Mouse (Mus musculus) thymus, adult 2 months (tissue): ENCODE results near the gene P4htm. TPM values are rescaled to one million over a fixed set of nuclear protein-coding genes. Genes with fewer than 3 reads are reported as not detected.

ENCODE experiments used
- DNase-seq: peaks from one replicate; pipeline ENCODE4 v3.0.0; 2021
- H3K27ac ChIP-seq: fragments of 200-500 bp; 2 replicates; pipeline ENCODE4 v1.5.1; 2012; ENCODE audit warnings: low read length, control low read depth; ENCODE audit not compliant: control insufficient read depth, insufficient read depth
- H3K27me3 ChIP-seq: fragments of 200-500 bp; 2 replicates; pipeline ENCODE4 v1.6.1; 2012; ENCODE audit warnings: mild to moderate bottlenecking, low read length, moderate library complexity, mixed read lengths; ENCODE audit not compliant: control insufficient read depth, insufficient read depth
- H3K36me3 ChIP-seq: fragments of 200-500 bp; 2 replicates; pipeline ENCODE4 v1.6.1; 2012; ENCODE audit warnings: mild to moderate bottlenecking, low read length, moderate library complexity; ENCODE audit not compliant: control insufficient read depth, insufficient read depth
- H3K4me1 ChIP-seq: fragments of 200-500 bp; replicated peaks from 2 replicates; pipeline ENCODE4 v1.6.1; 2012; ENCODE audit warnings: low read length; ENCODE audit not compliant: control insufficient read depth, insufficient read depth
- H3K4me3 ChIP-seq: fragments of 200-500 bp; 2 replicates; pipeline ENCODE4 v1.5.1; 2012; ENCODE audit warnings: mild to moderate bottlenecking, low read length, control low read depth, moderate library complexity; ENCODE audit not compliant: control insufficient read depth, insufficient read depth
- CTCF ChIP-seq: fragments of 200-500 bp; IDR thresholded peaks from 2 replicates; pipeline ENCODE4 v1.5.1; 2012; ENCODE audit warnings: mild to moderate bottlenecking, control low read depth, low read length, moderate library complexity, borderline replicate concordance; ENCODE audit not compliant: control insufficient read depth, poor library complexity, insufficient read depth; ENCODE audit errors: extremely low read depth
- POLR2A ChIP-seq: fragments of 200-500 bp; IDR thresholded peaks from 2 replicates; pipeline ENCODE4 v1.6.1; 2012; ENCODE audit warnings: mild to moderate bottlenecking, low read length, control low read depth, moderate library complexity; ENCODE audit not compliant: control insufficient read depth, poor library complexity, insufficient read depth; ENCODE audit errors: extremely low read depth
- WGBS: fragments of 180-500 bp; shearing (Covaris S2); methylation state at CpG from one replicate; pipeline ENCODE4 v1.1.7; 2018; 5-methylcytosine and 5-hydroxymethylcytosine counted together
- polyA plus RNA-seq: library from polyadenylated mRNA; depleted of rRNA; stranded (reverse); fragments of >200 nt; gene quantifications from 2 replicates; pipeline ENCODE4 v1.2.3, GENCODE M21; 2012

P4htm gene
- polyA plus RNA-seq, 1 experiment = 10.5 TPM

DNA sequence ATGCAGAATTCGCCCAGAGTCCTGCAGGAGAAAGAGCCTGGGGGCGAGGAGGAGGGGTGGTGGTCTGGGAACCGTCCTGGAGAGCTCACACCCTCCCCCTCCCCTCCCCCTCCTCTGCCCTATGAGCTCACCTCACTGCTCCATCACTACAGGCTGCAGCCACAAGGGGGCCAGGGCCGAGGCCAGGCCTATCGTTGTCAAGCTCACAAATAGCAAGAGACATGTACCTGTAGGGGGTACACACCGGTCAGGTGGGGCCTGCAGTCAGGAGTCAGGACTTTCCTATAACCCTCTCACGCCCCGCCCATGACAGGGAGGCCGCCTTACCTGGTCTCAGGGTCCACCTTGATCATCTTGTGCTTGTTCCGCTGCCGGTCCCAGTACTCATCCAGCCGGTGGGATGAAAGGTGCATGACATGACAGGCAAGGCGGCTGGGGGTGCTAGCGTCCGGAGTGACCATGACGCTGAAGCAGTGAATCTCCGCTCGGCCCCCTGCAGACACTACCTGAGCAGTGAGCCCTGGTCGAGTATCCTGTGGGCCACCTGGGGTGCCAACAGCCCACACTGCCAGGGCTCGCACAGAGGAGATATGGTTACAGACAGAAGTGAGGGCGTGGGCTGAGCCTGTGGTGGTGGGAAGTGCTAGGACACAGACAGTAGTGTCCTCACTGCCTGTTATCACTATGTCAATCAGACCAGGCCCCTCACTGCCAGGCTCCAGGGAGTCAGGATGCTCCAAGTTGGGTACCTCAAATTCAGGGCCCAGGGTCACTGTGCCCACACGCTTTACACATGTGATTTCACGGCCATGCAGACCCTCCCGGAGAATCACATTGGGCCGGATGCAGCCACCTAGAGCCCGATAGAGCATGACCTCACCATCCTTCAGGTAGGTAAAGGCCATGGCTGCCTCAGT is 23.4 kb downstream of the P4htm start:
- Histone ChIP-seq H3K4me3 (no peak overlapping the region), H3K27me3 (no peaks in the 10 kb centered on the region), H3K27ac (no peak overlapping the region), H3K4me1 (peaks cover 19% of the 10 kb centered on the region), H3K36me3 (peaks cover 12% of the 10 kb centered on the region)
- peak; percentile 72 for DNase-seq
- WGBS = 84% methylated on average over 26 of the region's 26 CpGs
- peak; percentile 72 for TF ChIP-seq CTCF
- TF ChIP-seq POLR2A = no peak

GRCm38 (mm10) chr9:108572321-108572720 is 25.1 kb downstream of the P4htm start:
- no peak for TF ChIP-seq CTCF
- no peak for TF ChIP-seq POLR2A
- Histone ChIP-seq H3K27me3 (no peaks in the 10 kb centered on the region), H3K4me3 (no peak overlapping the region), H3K36me3 (peaks cover 12% of the 10 kb centered on the region), H3K4me1 (peaks cover 21% of the 10 kb centered on the region), H3K27ac (no peak overlapping the region)
- 87% methylated on average over 10 of the region's 10 CpGs for WGBS
- no peak for DNase-seq

DNA sequence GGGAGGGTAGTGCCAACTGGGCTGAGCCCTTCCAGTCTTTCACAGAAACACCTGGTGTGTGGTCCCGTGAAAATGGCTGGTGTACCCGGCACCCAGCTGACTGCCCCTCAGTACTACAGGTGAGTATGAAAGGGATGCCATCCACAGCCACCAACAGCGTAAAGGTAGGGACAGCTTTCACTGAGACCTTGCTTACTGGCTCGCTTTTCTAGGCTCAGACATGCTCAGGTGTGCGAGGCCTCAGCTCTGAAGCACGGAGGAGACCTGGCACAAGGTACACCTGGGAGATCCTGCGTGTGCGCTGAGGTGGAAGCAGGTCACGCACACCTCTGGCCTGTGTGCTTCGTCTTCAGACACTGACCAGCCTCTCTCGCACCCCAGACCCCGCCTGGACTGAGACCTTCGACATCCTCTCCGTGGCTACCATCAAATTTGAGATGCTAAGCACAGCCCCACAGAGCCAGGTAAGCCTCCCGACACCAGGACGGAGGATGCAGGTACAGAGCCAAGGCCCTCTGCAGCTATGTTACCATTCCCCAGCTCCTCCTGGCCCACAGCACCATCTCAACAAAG is 26.0 kb downstream of the P4htm start:
- Histone ChIP-seq H3K27me3 (no peaks in the 10 kb centered on the region), H3K36me3 (peaks cover 12% of the 10 kb centered on the region), H3K27ac (no peak overlapping the region), H3K4me3 (no peak overlapping the region), H3K4me1 (peaks cover 18% of the 10 kb centered on the region)
- DNase-seq = no peak
- TF ChIP-seq CTCF (no peak), POLR2A (no peak)
- 96% methylated on average over 16 of the region's 16 CpGs for WGBS

- peak overlapping the region; percentile 64 for H3K4me3 ChIP-seq
- H3K27me3 ChIP-seq = no peaks in the 10 kb centered on the region
- H3K36me3 ChIP-seq = peaks cover 12% of the 10 kb centered on the region
- H3K4me1 ChIP-seq = peaks cover 23% of the 10 kb centered on the region
- 1% methylated on average over 40 of the region's 40 CpGs for whole genome bisulfite sequencing
- peak overlapping the region; percentile 14; the same call in 1 of the 2 replicates for H3K27ac ChIP-seq
- peak; percentile 90 for DNase-seq
- TF ChIP-seq POLR2A (no peak), CTCF (peak; percentile 66; the same call in 1 of the 2 replicates)
Observed at GRCm38 (mm10) chr9:108570207-108570896, 27.1 kb downstream of the P4htm start.

- peaks cover 12% of the 10 kb centered on the region for H3K36me3 ChIP-seq
- H3K4me3 ChIP-seq = peak within 1 kb of the TSS; percentile 87
- no peaks in the 10 kb centered on the region for H3K27me3 ChIP-seq
- peaks cover 23% of the 10 kb centered on the region for H3K4me1 ChIP-seq
- peak; percentile 83 for DNase-seq
- TF ChIP-seq CTCF = peak; percentile 58
- peak; percentile 55; the same call in 1 of the 2 replicates for TF ChIP-seq POLR2A
- 2% methylated on average over 42 of the region's 42 CpGs for WGBS
- H3K27ac ChIP-seq = peak within 1 kb of the TSS; percentile 61; the same call in 1 of the 2 replicates
Observed at GRCm38 (mm10) chr9:108569381-108570206, 27.9 kb downstream of the P4htm start, which contains the start of gene Dalrd3. Gene Dalrd3 (plus strand): TSS chr9:108569886.

DNA sequence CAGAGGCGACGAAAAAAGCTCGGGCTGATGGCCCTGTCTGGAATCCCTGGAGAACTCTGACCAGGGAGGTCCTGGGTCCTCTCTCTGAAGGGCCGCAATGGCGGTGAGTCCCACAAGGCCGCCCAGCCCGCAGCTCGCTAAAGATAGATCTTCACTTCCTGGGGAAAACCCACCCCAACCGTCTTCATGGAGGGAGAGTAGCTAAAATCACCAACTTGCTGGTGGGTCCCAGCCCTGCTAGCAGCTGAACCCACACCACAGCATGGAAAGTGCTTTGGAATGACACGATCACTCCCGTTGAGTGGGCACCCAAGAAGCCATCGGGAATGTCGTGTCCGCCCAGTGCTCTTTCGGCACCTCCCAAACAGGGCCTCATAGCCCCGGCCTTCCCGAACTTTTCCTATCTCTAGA is 29.0 kb downstream of the P4htm start:
- peak overlapping the region; percentile 87 for H3K4me3 ChIP-seq
- H3K4me1 ChIP-seq = peaks cover 23% of the 10 kb centered on the region
- WGBS = 38% methylated on average over 17 of the region's 17 CpGs
- H3K27me3 ChIP-seq = no peaks in the 10 kb centered on the region
- peaks cover 15% of the 10 kb centered on the region for H3K36me3 ChIP-seq
- TF ChIP-seq CTCF = no peak
- peak; percentile 8; the same call in 1 of the 2 replicates for TF ChIP-seq POLR2A
- H3K27ac ChIP-seq = peak overlapping the region; percentile 61; the same call in 1 of the 2 replicates
- DNase-seq = peak; percentile 33
